Mouse (Mus musculus) olfactory bulb, adult 2 months (tissue): ENCODE measurements around the gene Cmklr1. TPM values are rescaled to one million over a fixed set of nuclear protein-coding genes. Genes with fewer than 3 reads are reported as not detected.

Experiments
- H3K27ac ChIP-seq: fragments of 200-500 bp; 2 replicates; pipeline ENCODE4 v1.5.1; 2012; ENCODE audit warnings: low read depth, low read length; ENCODE audit not compliant: insufficient read depth
- H3K4me1 ChIP-seq: fragments of 200-500 bp; 2 replicates; pipeline ENCODE4 v1.6.1; 2012; ENCODE audit warnings: low read length; ENCODE audit not compliant: control insufficient read depth, insufficient read depth
- H3K4me3 ChIP-seq: fragments of 200-500 bp; 2 replicates; pipeline ENCODE4 v1.5.1; 2012; ENCODE audit warnings: mild to moderate bottlenecking, low read depth, low read length, moderate library complexity; ENCODE audit not compliant: insufficient read depth
- CTCF ChIP-seq: fragments of 200-500 bp; IDR thresholded peaks from 2 replicates; pipeline ENCODE4 v1.5.1; 2012; ENCODE audit warnings: low read depth, mild to moderate bottlenecking, low read length, moderate library complexity; ENCODE audit not compliant: insufficient read depth
- POLR2A ChIP-seq: fragments of 200-500 bp; IDR thresholded peaks from 2 replicates; pipeline ENCODE4 v1.6.1; 2012; ENCODE audit warnings: mild to moderate bottlenecking, low read depth, low read length, moderate library complexity; ENCODE audit not compliant: insufficient read depth
- WGBS: fragments of 180-500 bp; shearing (Covaris S2); methylation state at CpG from one replicate; pipeline ENCODE4 v1.1.7; 2018; 5-methylcytosine and 5-hydroxymethylcytosine counted together
- polyA plus RNA-seq: library from polyadenylated mRNA; stranded (reverse); fragments of >200 nt; gene quantifications from 2 replicates; pipeline ENCODE4 v1.2.4, GENCODE M21; 2012; ENCODE audit warnings: low replicate concordance; ENCODE audit not compliant: missing spikeins, insufficient read depth, insufficient read length

Cmklr1 gene
- polyA plus RNA-seq, 1 experiment, result not detected

- Histone ChIP-seq H3K4me1 (peaks cover 8% of the 10 kb centered on the region), H3K4me3 (no peak overlapping the region), H3K27ac (no peak overlapping the region)
- no peak for TF ChIP-seq POLR2A
- TF ChIP-seq CTCF, result no peak
- WGBS, result 91% methylated on average over 3 of the region's 3 CpGs
Measured at GRCm38 (mm10) chr5:113682472-113682871, 32.2 kb upstream of the Cmklr1 start.

- Histone ChIP-seq H3K27ac (no peak overlapping the region), H3K4me1 (peaks cover 8% of the 10 kb centered on the region), H3K4me3 (no peak overlapping the region)
- WGBS, result 89% methylated on average over 14 of the region's 14 CpGs
- TF ChIP-seq CTCF (no peak), POLR2A (no peak)
Measured at GRCm38 (mm10) chr5:113681219-113681618, 31.0 kb upstream of the Cmklr1 start.

- WGBS, result 95% methylated on average over 4 of the region's 4 CpGs
- TF ChIP-seq CTCF (no peak), POLR2A (no peak)
- H3K4me1 ChIP-seq, result peaks cover 7% of the 10 kb centered on the region
Measured at GRCm38 (mm10) chr5:113679509-113679908, 29.3 kb upstream of the Cmklr1 start.

GRCm38 (mm10) chr5:113678743-113679452, 28.7 kb upstream of the Cmklr1 start:
- 85% methylated on average over 10 of the region's 10 CpGs for WGBS
- peaks cover 1% of the 10 kb centered on the region; the same call in 1 of the 2 replicates for H3K4me1 ChIP-seq
- no peak overlapping the region for H3K4me3 ChIP-seq
- no peak for TF ChIP-seq CTCF
- TF ChIP-seq POLR2A, result no peak
- no peak overlapping the region for H3K27ac ChIP-seq

More at GRCm38 (mm10) chr5:113679509-113679908, 29.3 kb upstream of the Cmklr1 start:
- H3K4me3 ChIP-seq, result no peak overlapping the region
- no peak overlapping the region for H3K27ac ChIP-seq

- 82% methylated on average over 6 of the region's 7 CpGs for WGBS
- no peak overlapping the region for H3K4me3 ChIP-seq
- no peak overlapping the region for H3K27ac ChIP-seq
- TF ChIP-seq POLR2A, result no peak
- no peak for TF ChIP-seq CTCF
- no peaks in the 10 kb centered on the region for H3K4me1 ChIP-seq
Measured at GRCm38 (mm10) chr5:113677541-113677940, 27.3 kb upstream of the Cmklr1 start.

- no peak for TF ChIP-seq CTCF
- no peak for TF ChIP-seq POLR2A
- Histone ChIP-seq H3K4me1 (no peaks in the 10 kb centered on the region), H3K4me3 (no peak overlapping the region), H3K27ac (no peak overlapping the region)
- WGBS, result 88% methylated on average over 7 of the region's 7 CpGs
Measured at GRCm38 (mm10) chr5:113674851-113675250, 24.6 kb upstream of the Cmklr1 start.

GRCm38 (mm10) chr5:113672456-113672855, 22.2 kb upstream of the Cmklr1 start:
- Histone ChIP-seq H3K27ac (no peak overlapping the region), H3K4me1 (no peaks in the 10 kb centered on the region), H3K4me3 (no peak overlapping the region)
- TF ChIP-seq CTCF (no peak), POLR2A (no peak)
- 85% methylated on average over 7 of the region's 7 CpGs for WGBS

- no peak overlapping the region for H3K4me3 ChIP-seq
- TF ChIP-seq CTCF (no peak), POLR2A (no peak)
Measured at GRCm38 (mm10) chr5:113670597-113670996, 20.4 kb upstream of the Cmklr1 start.

GRCm38 (mm10) chr5:113670110-113670509, 19.9 kb upstream of the Cmklr1 start:
- Histone ChIP-seq H3K4me3 (no peak overlapping the region), H3K4me1 (no peaks in the 10 kb centered on the region), H3K27ac (no peak overlapping the region)
- WGBS, result 64% methylated on average over 3 of the region's 3 CpGs
- TF ChIP-seq POLR2A (no peak), CTCF (no peak)

More at GRCm38 (mm10) chr5:113670597-113670996, 20.4 kb upstream of the Cmklr1 start:
- WGBS, result 82% methylated on average over 6 of the region's 6 CpGs
- Histone ChIP-seq H3K4me1 (no peaks in the 10 kb centered on the region), H3K27ac (no peak overlapping the region)

- Histone ChIP-seq H3K27ac (no peak overlapping the region), H3K4me3 (no peak overlapping the region), H3K4me1 (peaks cover 5% of the 10 kb centered on the region)
- TF ChIP-seq POLR2A (no peak), CTCF (no peak)
- 82% methylated on average over 12 of the region's 12 CpGs for WGBS
Measured at GRCm38 (mm10) chr5:113664629-113665195, 14.5 kb upstream of the Cmklr1 start.
